Mouse (Mus musculus) gastrocnemius, postnatal 25 days (tissue): ENCODE measurements around the gene Nynrin. TPM values are rescaled to one million over a fixed set of nuclear protein-coding genes. Genes with fewer than 3 reads are reported as not detected.

ENCODE experiments used
- DNase-seq: peaks from one replicate; pipeline ENCODE4 v3.0.0; 2022
- total RNA-seq, 2 experiments: library from RNA; stranded (reverse); gene quantifications; 1 replicate in 1 of 2; 2 replicates in 1 of 2; pipeline ENCODE4 v1.2.3; 2021

The Nynrin gene
- total RNA-seq, 2 experiments from 2014 or later, result 2.6 to 4.1 TPM

- no peak for DNase-seq
Measured at GRCm38 (mm10) chr14:55840853-55841366, 12.9 kb upstream of the Nynrin start.

GRCm38 (mm10) chr14:55842794-55843193 is 11.0 kb upstream of the Nynrin start:
- DNase-seq, result no peak

- no peak for DNase-seq
Measured at GRCm38 (mm10) chr14:55845506-55846294, 8.1 kb upstream of the Nynrin start.

- no peak for DNase-seq
Measured at GRCm38 (mm10) chr14:55850885-55851284, 2.9 kb upstream of the Nynrin start.

- no peak for DNase-seq
Measured at GRCm38 (mm10) chr14:55852646-55853551, 911 bp upstream of the Nynrin start.

- no peak for DNase-seq
Measured at GRCm38 (mm10) chr14:55854406-55855100, 743 bp downstream of the Nynrin start.

GRCm38 (mm10) chr14:55855101-55855561 is 1.3 kb downstream of the Nynrin start:
- DNase-seq, result no peak

GRCm38 (mm10) chr14:55857588-55857987 is 3.8 kb downstream of the Nynrin start:
- no peak for DNase-seq

GRCm38 (mm10) chr14:55862186-55862585 is 8.4 kb downstream of the Nynrin start:
- DNase-seq, result no peak

- DNase-seq, result no peak
Measured at GRCm38 (mm10) chr14:55862970-55863369, 9.2 kb downstream of the Nynrin start.

- peak; percentile 68 for DNase-seq
Measured at GRCm38 (mm10) chr14:55863773-55864172, 10.0 kb downstream of the Nynrin start.

GRCm38 (mm10) chr14:55866962-55867361 is 13.2 kb downstream of the Nynrin start:
- no peak for DNase-seq

GRCm38 (mm10) chr14:55868230-55869026 is 14.6 kb downstream of the Nynrin start:
- no peak for DNase-seq

- DNase-seq, result no peak
Measured at GRCm38 (mm10) chr14:55869538-55869937, 15.7 kb downstream of the Nynrin start.

- DNase-seq, result no peak
Measured at GRCm38 (mm10) chr14:55872039-55872438, 18.2 kb downstream of the Nynrin start.

- DNase-seq, result no peak
Measured at GRCm38 (mm10) chr14:55872551-55872950, 18.7 kb downstream of the Nynrin start.

- no peak for DNase-seq
Measured at GRCm38 (mm10) chr14:55873242-55873713, 19.5 kb downstream of the Nynrin start.

GRCm38 (mm10) chr14:55873714-55874683 is 20.2 kb downstream of the Nynrin start:
- DNase-seq, result peak; percentile 51

- no peak for DNase-seq
Measured at GRCm38 (mm10) chr14:55877469-55878315, 23.9 kb downstream of the Nynrin start.
